Mouse (Mus musculus): Measurements from ENCODE around the gene Bloc1s2. TPM values are rescaled to one million over a fixed set of nuclear protein-coding genes. Genes with fewer than 3 reads are reported as not detected.

Bloc1s2 gene
- polyA plus RNA-seq, 1 experiment, result 89.3 TPM

GRCm38 (mm10) chr19:44106831-44107660, 39.2 kb downstream of the Bloc1s2 start, which contains the start of gene Chuk:
Gene Chuk, minus strand, starts transcription at chr19:44107480.
- TF ChIP-seq POLR2A (IDR thresholded peaks at IDR 0.05; ENCODE audit: extremely low read depth, insufficient read depth, low read length) (peak; percentile 75), CTCF (IDR thresholded peaks at IDR 0.05; ENCODE audit: extremely low read depth, insufficient read depth, low read length) (no peak)
- H3K4me1 ChIP-seq (ENCODE audit: control insufficient read depth, insufficient read depth, low read length), result peaks cover 5% of the 10 kb centered on the region
- H3K4me3 ChIP-seq (ENCODE audit: insufficient read depth, low read length), result peak within 1 kb of the TSS; percentile 88
- H3K27ac ChIP-seq (ENCODE audit: insufficient read depth, low read length), result peak within 1 kb of the TSS; percentile 35; the same call in 1 of the 2 replicates

- Histone ChIP-seq H3K27ac (ENCODE audit: insufficient read depth, low read length) (no peak overlapping the region), H3K4me3 (ENCODE audit: insufficient read depth, low read length) (no peak overlapping the region), H3K4me1 (ENCODE audit: control insufficient read depth, insufficient read depth, low read length) (peaks cover 5% of the 10 kb centered on the region)
- TF ChIP-seq POLR2A (IDR thresholded peaks at IDR 0.05; ENCODE audit: extremely low read depth, insufficient read depth, low read length) (no peak), CTCF (IDR thresholded peaks at IDR 0.05; ENCODE audit: extremely low read depth, insufficient read depth, low read length) (no peak)
Measured at GRCm38 (mm10) chr19:44104393-44104792, 41.9 kb downstream of the Bloc1s2 start.

- no peak for TF ChIP-seq POLR2A (IDR thresholded peaks at IDR 0.05; ENCODE audit: extremely low read depth, insufficient read depth, low read length)
- no peak for TF ChIP-seq CTCF (IDR thresholded peaks at IDR 0.05; ENCODE audit: extremely low read depth, insufficient read depth, low read length)
- Histone ChIP-seq H3K4me1 (ENCODE audit: control insufficient read depth, insufficient read depth, low read length) (peaks cover 4% of the 10 kb centered on the region), H3K27ac (ENCODE audit: insufficient read depth, low read length) (no peak overlapping the region), H3K4me3 (ENCODE audit: insufficient read depth, low read length) (no peak overlapping the region)
Measured at GRCm38 (mm10) chr19:44103001-44103400, 43.2 kb downstream of the Bloc1s2 start.

- Histone ChIP-seq H3K27ac (ENCODE audit: insufficient read depth, low read length) (no peak overlapping the region), H3K4me3 (ENCODE audit: insufficient read depth, low read length) (no peak overlapping the region), H3K4me1 (ENCODE audit: control insufficient read depth, insufficient read depth, low read length) (peaks cover 2% of the 10 kb centered on the region; the same call in 1 of the 2 replicates)
- no peak for TF ChIP-seq POLR2A (IDR thresholded peaks at IDR 0.05; ENCODE audit: extremely low read depth, insufficient read depth, low read length)
- TF ChIP-seq CTCF (IDR thresholded peaks at IDR 0.05; ENCODE audit: extremely low read depth, insufficient read depth, low read length), result no peak
Measured at GRCm38 (mm10) chr19:44100840-44101239, 45.4 kb downstream of the Bloc1s2 start.

Other genes with a start within 250 kb of the Bloc1s2 start
- gene Dnmbp, start 206.3 kb downstream of the Bloc1s2 start, polyA plus RNA-seq (2012; rRNA removed), result 11.4 and 11.5 TPM in 2 replicates
- 0.06 and 0.31 TPM in 2 replicates for gene Cpn1, start 159.9 kb downstream of the Bloc1s2 start, polyA plus RNA-seq (2012; rRNA removed)
- gene Cyp2c23, start 117.2 kb downstream of the Bloc1s2 start, polyA plus RNA-seq (2012; rRNA removed), result 0.09 and 0.17 TPM in 2 replicates
- gene Erlin1, start 76.7 kb downstream of the Bloc1s2 start, polyA plus RNA-seq (2012; rRNA removed), result 17.2 and 18.4 TPM in 2 replicates
- 102 and 109 TPM in 2 replicates for gene Chuk, start 39.0 kb downstream of the Bloc1s2 start, polyA plus RNA-seq (2012; rRNA removed)
- gene Cwf19l1, start 10.6 kb downstream of the Bloc1s2 start, polyA plus RNA-seq (2012; rRNA removed), result 23.7 and 25.2 TPM in 2 replicates
- 1.1 and 1.5 TPM in 2 replicates for gene Pkd2l1, start 46.0 kb upstream of the Bloc1s2 start, polyA plus RNA-seq (2012; rRNA removed)
- 4.9 and 5.6 TPM in 2 replicates for gene Scd3, start 56.8 kb upstream of the Bloc1s2 start, polyA plus RNA-seq (2012; rRNA removed)
- 600 and 717 TPM in 2 replicates for gene Scd2, start 147.2 kb upstream of the Bloc1s2 start, polyA plus RNA-seq (2012; rRNA removed)
- 0.25 and 0.33 TPM in 2 replicates for gene Scd4, start 186.6 kb upstream of the Bloc1s2 start, polyA plus RNA-seq (2012; rRNA removed)